ENCODE assay signal across 8 mouse cellular contexts in genomic region chr16:17558811-17559210, GRCm38 (mm10). TPM values are rescaled to one million over a fixed set of nuclear protein-coding genes. Genes with fewer than 3 reads are reported as not detected.
DNase-seq lines count a peak whose midpoint lies in the region; ATAC-seq lines count a peak whose summit lies in the region.

No protein-coding gene starts in this region.

- peak overlapping the region; percentile 76 for H3K27ac ChIP-seq in embryonic facial prominence, embryonic 10.5 days (replicated peaks)
- no peak overlapping the region for H3K27ac ChIP-seq in limb, embryonic 12.5 days
- 0 out of 2 replicates have a peak overlapping the region, but pooled peaks have one; percentile 6 for H3K27ac ChIP-seq in neural tube, embryonic 13.5 days (replicated peaks)

- peak overlapping the region; percentile 25 for H3K4me2 ChIP-seq in limb, embryonic 12.5 days
- H3K4me2 ChIP-seq in neural tube, embryonic 13.5 days, result peak overlapping the region; percentile 23

- ATAC-seq in limb, embryonic 12.5 days (ENCODE audit: insufficient number of reproducible peaks, insufficient read depth, low FRiP score, low TSS enrichment, low read depth), result no peak
- ATAC-seq in neural tube, embryonic 13.5 days (ENCODE audit: low read depth), result no peak

- peak overlapping the region; percentile 14; the same call in 1 of the 2 replicates for H3K9ac ChIP-seq in limb, embryonic 12.5 days (replicated peaks)
- no peak overlapping the region for H3K9ac ChIP-seq in neural tube, embryonic 13.5 days

- peaks cover 64% of the 10 kb centered on the region for H3K4me1 ChIP-seq in embryonic facial prominence, embryonic 10.5 days
- H3K4me1 ChIP-seq in limb, embryonic 12.5 days (replicated peaks), result peaks cover 46% of the 10 kb centered on the region
- H3K4me1 ChIP-seq in neural tube, embryonic 13.5 days (replicated peaks), result peaks cover 44% of the 10 kb centered on the region

- H3K36me3 ChIP-seq in embryonic facial prominence, embryonic 10.5 days (replicated peaks), result no peaks in the 10 kb centered on the region
- no peaks in the 10 kb centered on the region for H3K36me3 ChIP-seq in limb, embryonic 12.5 days
- no peaks in the 10 kb centered on the region for H3K36me3 ChIP-seq in neural tube, embryonic 13.5 days

- 0% methylated on average over 5 of the region's 5 CpGs for WGBS in embryonic facial prominence, embryonic 10.5 days
- WGBS in limb, embryonic 12.5 days, result 0% methylated on average over 5 of the region's 5 CpGs
- WGBS in neural tube, embryonic 13.5 days, result 2% methylated on average over 5 of the region's 5 CpGs

- H3K27me3 ChIP-seq in embryonic facial prominence, embryonic 10.5 days (replicated peaks; ENCODE audit: low read depth, poor library complexity, severe bottlenecking), result peaks cover 65% of the 10 kb centered on the region
- H3K27me3 ChIP-seq in limb, embryonic 12.5 days, result peaks cover 49% of the 10 kb centered on the region
- H3K27me3 ChIP-seq in neural tube, embryonic 13.5 days, result peaks cover 39% of the 10 kb centered on the region

- peak; percentile 12 to 37 for DNase-seq in kidney, postnatal 4 days
- no peak for DNase-seq in kidney, adult 18-20 months
- peak; percentile 58 for DNase-seq in embryonic facial prominence, embryonic 10.5 days (ENCODE audit: low spot score)
- DNase-seq in gastrocnemius, postnatal 4 days (ENCODE audit: low spot score in 2 of 2), result no peak
- DNase-seq in testis, postnatal 14 days (ENCODE audit: low spot score), result no peak
- no peak for DNase-seq in frontal cortex, postnatal 10 days (ENCODE audit: low spot score in 2 of 2)

- H3K4me3 ChIP-seq in embryonic facial prominence, embryonic 10.5 days, result peak overlapping the region; percentile 42
- no peak overlapping the region for H3K4me3 ChIP-seq in limb, embryonic 12.5 days (replicated peaks)
- H3K4me3 ChIP-seq in neural tube, embryonic 13.5 days, result no peak overlapping the region

- no peaks in the 10 kb centered on the region for H3K9me3 ChIP-seq in embryonic facial prominence, embryonic 10.5 days
- H3K9me3 ChIP-seq in limb, embryonic 12.5 days, result no peaks in the 10 kb centered on the region
- no peaks in the 10 kb centered on the region for H3K9me3 ChIP-seq in neural tube, embryonic 13.5 days

RNA-seq across cellular contexts. Expression of gene Lrrc74b, which starts 2.2 kb away (rescaled TPM):
- 0.10 TPM in 1 of 2 replicates, not detected in the other for polyA plus RNA-seq in embryonic facial prominence, embryonic 10.5 days (2016; fragmentation: Nextera tagmentation; extraction: Ambion mirVana)
- polyA plus RNA-seq in limb, embryonic 12.5 days (2016; fragmentation: Nextera tagmentation; extraction: Ambion mirVana), result not detected in 2 replicates
- polyA plus RNA-seq in neural tube, embryonic 13.5 days (2015; fragmentation: Nextera tagmentation; extraction: Ambion mirVana), result 0.35 and 0.56 TPM in 2 replicates
- total RNA-seq in gastrocnemius, postnatal 4 days (2021), result 1 to 10 TPM; 2.5 to 5.0 TPM

RNA-seq across cellular contexts. Expression of gene P2rx6, which starts 2.9 kb away (rescaled TPM):
- 0.21 and 0.24 TPM in 2 replicates for polyA plus RNA-seq in embryonic facial prominence, embryonic 10.5 days (2016; fragmentation: Nextera tagmentation; extraction: Ambion mirVana)
- polyA plus RNA-seq in limb, embryonic 12.5 days (2016; fragmentation: Nextera tagmentation; extraction: Ambion mirVana), result 0.26 and 0.33 TPM in 2 replicates
- polyA plus RNA-seq in neural tube, embryonic 13.5 days (2015; fragmentation: Nextera tagmentation; extraction: Ambion mirVana), result 1.2 and 1.6 TPM in 2 replicates
- 1 to 10 TPM; 6.3 to 7.5 TPM for total RNA-seq in gastrocnemius, postnatal 4 days (2021)

RNA-seq across cellular contexts. Expression of gene Slc7a4, which starts 24.2 kb away (rescaled TPM):
- polyA plus RNA-seq in embryonic facial prominence, embryonic 10.5 days (2016; fragmentation: Nextera tagmentation; extraction: Ambion mirVana), result 1.5 and 1.6 TPM in 2 replicates
- polyA plus RNA-seq in limb, embryonic 12.5 days (2016; fragmentation: Nextera tagmentation; extraction: Ambion mirVana), result 2.7 and 2.9 TPM in 2 replicates
- polyA plus RNA-seq in neural tube, embryonic 13.5 days (2015; fragmentation: Nextera tagmentation; extraction: Ambion mirVana), result 16.4 and 20.1 TPM in 2 replicates
- 1 to 10 TPM; 2.3 to 3.5 TPM for total RNA-seq in gastrocnemius, postnatal 4 days (2021)

RNA-seq across cellular contexts. Expression of gene Thap7, which starts 27.9 kb away (rescaled TPM):
- polyA plus RNA-seq in embryonic facial prominence, embryonic 10.5 days (2016; fragmentation: Nextera tagmentation; extraction: Ambion mirVana), result 49.4 and 52.2 TPM in 2 replicates
- 72.0 and 75.6 TPM in 2 replicates for polyA plus RNA-seq in limb, embryonic 12.5 days (2016; fragmentation: Nextera tagmentation; extraction: Ambion mirVana)
- 67.8 and 69.9 TPM in 2 replicates for polyA plus RNA-seq in neural tube, embryonic 13.5 days (2015; fragmentation: Nextera tagmentation; extraction: Ambion mirVana)
- 10 to 100 TPM; 18.7 to 22.5 TPM for total RNA-seq in gastrocnemius, postnatal 4 days (2021)

RNA-seq across cellular contexts. Expression of gene Lztr1, which starts 50.3 kb away (rescaled TPM):
- 84.2 and 87.5 TPM in 2 replicates for polyA plus RNA-seq in embryonic facial prominence, embryonic 10.5 days (2016; fragmentation: Nextera tagmentation; extraction: Ambion mirVana)
- polyA plus RNA-seq in limb, embryonic 12.5 days (2016; fragmentation: Nextera tagmentation; extraction: Ambion mirVana), result 104 and 111 TPM in 2 replicates
- 108 and 134 TPM in 2 replicates for polyA plus RNA-seq in neural tube, embryonic 13.5 days (2015; fragmentation: Nextera tagmentation; extraction: Ambion mirVana)
- 10 to 100 TPM; 48.4 to 51.1 TPM for total RNA-seq in gastrocnemius, postnatal 4 days (2021)

Comparison
In these comparisons a context has a peak if more than half of its experiments do, and no peak if none do; other contexts are left out.
1. DNase-seq: peak in kidney, postnatal 4 days (2 of 2) and embryonic facial prominence, embryonic 10.5 days (single experiment); none in kidney, adult 18-20 months (single experiment), gastrocnemius, postnatal 4 days (0 of 2), testis, postnatal 14 days (single experiment) and frontal cortex, postnatal 10 days (0 of 2).